Mouse (Mus musculus) ovary, postnatal 36 days (tissue): ENCODE measurements at regions not wholly inside any gene's neighbourhood (a gene's known extent, or its start where the extent isn't known, plus 50 kb on each side); places are given as distances from the start of the nearest gene placed in this dataset.
A peak's percentile ranks its signal among the peaks of the same experiment; 100 is the strongest.

Experiments
- DNase-seq: peaks from one replicate; pipeline ENCODE4 v3.0.0; 2022; ENCODE audit warnings: low spot score, mixed read lengths

DNA sequence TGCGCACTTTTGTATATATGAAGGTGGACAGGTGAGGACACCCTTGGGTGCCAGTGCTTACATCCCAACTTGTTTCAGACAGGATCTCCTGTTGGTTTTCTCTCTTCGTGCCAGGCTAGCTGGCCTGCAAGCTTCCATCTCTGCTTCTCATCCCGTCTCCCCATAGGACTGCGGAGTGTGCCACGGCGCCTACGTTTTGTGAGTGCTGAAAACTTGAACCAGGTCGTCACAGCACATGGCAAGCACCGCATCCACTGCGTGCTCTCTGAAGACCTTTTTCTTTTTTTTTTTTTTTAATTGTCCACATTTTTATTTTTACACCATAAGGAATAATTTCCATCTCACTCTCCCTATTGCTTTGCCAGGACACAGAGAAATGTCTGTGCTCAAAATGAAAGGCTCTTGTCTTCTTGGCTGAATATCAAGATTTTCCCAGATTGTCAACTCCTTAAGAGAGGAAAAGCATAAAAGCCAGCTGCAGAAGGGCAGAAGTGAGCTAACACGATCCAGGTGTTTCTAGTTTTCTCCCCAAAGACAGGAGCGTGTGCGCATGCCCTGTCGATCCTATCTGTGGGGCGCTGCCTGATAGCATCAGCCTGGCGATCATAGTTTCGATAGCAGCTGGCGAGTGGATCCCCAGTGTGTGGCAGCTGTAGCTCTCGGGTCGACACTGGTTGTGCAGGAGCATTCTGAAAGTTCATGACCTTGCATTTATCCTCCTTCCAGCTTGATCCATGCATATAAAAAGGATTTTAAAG lies 326.4 kb upstream of the Ddhd1 start:
- DNase-seq, result no peak

- peak; percentile 24 for DNase-seq
Observed at GRCm38 (mm10) chr14:45992041-45992869, 334.3 kb upstream of the Ddhd1 start.

- no peak for DNase-seq
Observed at GRCm38 (mm10) chr14:45992870-45993135, 334.9 kb upstream of the Ddhd1 start.

- DNase-seq, result peak; percentile 64
Observed at GRCm38 (mm10) chr14:45993669-45994068, 335.7 kb upstream of the Ddhd1 start.

DNA sequence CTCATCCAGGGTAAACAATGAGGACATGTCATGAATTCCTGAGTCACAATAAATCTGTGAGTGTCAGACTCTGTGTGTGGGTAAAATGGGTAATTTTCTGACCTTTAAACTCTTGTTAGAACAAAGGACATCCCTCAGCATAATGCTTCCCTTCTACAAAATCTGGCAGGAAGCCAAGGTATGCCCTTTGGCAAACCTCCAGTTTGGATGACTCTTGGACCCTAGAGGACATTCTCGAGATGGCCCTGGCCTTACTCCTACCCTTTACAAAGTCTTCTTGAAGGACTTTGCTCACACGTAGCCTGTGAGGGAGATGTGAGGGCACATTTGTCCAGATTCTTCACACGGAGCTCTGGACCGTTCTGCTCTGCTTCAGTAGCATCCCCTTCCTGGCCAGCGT lies 338.8 kb upstream of the Ddhd1 start:
- no peak for DNase-seq

GRCm38 (mm10) chr14:46004078-46004477 lies 346.1 kb upstream of the Ddhd1 start:
- DNase-seq, result no peak

GRCm38 (mm10) chr14:46005307-46005706 lies 347.4 kb upstream of the Ddhd1 start:
- DNase-seq, result no peak

- no peak for DNase-seq
Observed at GRCm38 (mm10) chr14:46013232-46013631, 355.3 kb upstream of the Ddhd1 start.

DNA sequence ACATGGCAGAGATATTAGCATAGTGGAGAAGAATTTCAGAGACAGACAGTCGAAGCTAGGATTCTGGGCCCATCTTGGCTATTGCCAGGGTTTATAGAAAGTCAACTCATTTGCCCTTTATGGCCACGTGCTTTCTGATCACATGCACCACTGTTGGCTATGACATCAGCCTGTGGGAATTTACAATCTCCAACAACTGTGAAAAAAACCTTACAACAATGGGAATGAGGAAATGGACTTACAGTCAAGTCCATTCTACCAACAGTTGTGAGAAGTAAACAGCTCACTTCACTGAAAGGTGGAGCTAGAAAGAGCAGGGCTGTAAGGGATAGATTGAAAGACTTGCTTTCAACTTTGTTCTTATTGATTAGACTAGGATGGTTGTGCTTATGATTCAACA lies 356.1 kb upstream of the Ddhd1 start:
- DNase-seq, result no peak

GRCm38 (mm10) chr14:46015682-46016400 lies 357.9 kb upstream of the Ddhd1 start:
- no peak for DNase-seq

DNA sequence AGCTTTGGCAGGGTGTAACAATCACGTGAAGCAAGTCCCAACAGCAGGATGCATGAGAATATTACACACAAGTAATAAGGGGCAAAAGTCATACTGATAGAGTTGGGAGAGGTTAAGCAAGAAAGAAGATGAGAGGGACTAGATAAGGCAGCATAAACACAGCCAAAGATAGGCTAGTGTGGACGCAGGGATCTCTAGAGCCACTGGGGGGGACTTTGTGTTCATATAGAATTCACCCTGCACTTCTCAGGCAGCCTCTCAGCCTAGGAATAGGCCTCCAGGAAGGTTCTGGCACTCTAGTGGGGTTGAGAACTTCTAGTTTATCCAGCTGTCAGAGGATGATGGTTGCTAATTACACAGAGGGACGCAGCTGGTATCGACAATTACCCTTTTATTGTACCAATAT lies 358.8 kb upstream of the Ddhd1 start:
- DNase-seq, result no peak

- DNase-seq, result no peak
Observed at GRCm38 (mm10) chr14:46017286-46017685, 359.3 kb upstream of the Ddhd1 start.

- no peak for DNase-seq
Observed at GRCm38 (mm10) chr14:46017976-46018375, 360.0 kb upstream of the Ddhd1 start.

DNA sequence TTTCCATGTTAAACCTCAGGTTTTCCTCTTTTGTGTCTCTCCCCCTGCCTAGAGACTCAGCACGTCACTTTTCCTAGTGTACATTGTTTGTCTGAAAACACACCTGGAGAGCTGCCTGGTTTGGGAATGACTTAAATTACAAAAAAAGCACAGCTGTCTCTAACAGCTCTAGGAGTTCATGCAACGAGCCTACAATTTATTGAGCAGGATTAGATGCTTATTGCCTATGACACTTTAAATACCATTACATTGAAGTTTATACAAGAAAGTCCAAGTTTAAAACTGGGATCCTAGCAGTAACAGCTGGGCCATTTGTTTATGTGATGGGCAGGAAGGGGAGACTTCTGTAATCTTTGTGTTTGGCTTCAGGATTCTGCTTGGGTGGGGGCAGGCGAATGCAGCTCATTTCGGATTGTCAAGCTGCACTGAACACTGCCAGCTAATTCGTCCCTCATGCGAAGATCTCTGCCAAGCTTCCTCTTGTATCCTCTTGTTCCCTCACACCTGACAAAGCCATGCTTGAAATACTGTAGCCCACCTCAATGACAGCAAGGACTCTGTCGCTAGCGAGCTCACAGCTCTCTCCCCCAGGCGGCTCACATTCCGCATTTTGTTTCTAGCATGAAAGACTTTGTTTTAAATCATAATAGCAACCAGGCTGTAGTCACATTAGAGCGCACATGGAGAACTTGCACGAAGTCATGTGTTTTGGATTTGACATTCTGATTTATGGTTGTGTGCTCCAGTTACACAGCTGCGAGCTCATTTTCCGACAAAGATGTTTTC lies 359.8 kb upstream of the Gm15217 start:
- DNase-seq, result no peak

DNA sequence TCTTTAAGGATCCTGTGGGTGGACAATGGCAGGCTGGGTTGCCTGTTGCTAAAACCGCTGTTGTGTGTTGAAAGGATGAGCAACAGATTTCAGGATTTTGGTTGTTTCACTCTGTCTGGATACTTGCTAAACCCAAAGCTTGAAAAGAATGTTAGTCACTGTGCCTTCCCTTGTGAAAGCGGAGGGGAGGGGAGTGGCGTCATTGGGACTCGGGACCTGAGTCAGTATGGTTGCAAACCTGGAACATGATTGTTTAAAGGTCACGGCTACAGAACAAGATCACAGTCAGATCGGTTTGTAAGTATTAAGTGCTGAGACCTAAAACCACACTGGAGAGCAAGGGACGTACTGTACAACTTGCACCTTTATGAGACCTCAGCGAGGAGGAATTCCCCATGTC lies 344.9 kb upstream of the Gm15217 start:
- DNase-seq, result no peak

DNA sequence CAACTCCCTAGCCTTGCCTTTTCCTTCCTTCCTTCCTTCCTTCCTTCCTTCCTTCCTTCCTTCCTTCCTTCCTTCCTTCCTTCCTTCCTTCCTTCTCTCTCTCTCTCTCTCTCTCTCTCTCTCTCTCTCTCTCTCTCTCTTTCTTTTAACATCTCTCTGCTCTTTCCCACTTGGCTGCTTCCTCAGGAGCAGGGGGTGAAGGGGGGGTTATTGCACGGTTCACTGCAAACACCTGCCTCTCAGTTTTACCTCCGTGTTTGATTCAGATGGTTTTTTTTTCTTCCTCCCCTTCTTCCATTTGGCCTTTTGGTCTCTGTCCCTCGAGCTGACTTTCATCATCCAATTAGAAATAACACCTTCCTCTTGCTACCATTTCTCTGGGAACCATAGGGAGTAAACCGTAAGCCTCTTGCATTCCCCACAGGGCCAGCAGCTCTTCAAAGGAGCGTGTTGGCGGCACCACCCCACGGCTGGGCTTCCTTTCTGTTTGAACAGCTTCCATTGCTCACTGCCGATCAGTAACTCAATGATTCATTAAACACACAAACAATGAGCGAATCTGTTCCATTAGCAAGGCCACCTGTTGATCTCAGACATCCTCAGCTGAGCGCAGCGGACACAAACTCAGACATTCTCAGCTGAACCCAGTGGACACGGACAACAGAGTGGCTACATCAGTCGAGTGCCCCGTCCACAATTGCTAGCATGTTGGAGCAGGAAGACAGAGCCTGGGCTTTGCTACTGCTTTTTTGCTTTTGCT lies 318.4 kb upstream of the Gm15217 start:
- peak; percentile 7 for DNase-seq

- DNase-seq, result no peak
Observed at GRCm38 (mm10) chr14:46067102-46067801, 312.0 kb upstream of the Gm15217 start.

GRCm38 (mm10) chr14:46071244-46071643 lies 308.0 kb upstream of the Gm15217 start:
- DNase-seq, result no peak

DNA sequence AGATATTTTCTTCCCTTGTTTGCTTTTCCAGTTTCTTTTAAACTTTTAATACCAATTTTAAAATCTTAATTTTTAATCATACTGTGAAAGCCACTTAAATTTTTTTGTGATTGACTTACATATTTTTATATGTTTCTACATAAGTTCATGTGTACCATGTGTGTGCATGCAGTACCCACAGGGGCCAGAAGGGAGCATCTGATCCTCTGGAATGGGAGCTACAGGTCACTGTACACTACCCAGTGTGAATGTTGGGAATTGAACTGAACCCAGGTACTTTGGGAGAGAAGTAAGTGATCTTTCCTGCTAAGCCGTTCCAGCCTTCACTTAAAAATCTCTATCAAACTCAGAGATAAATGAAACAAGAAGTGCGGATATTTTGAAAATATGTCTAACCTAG lies 302.5 kb upstream of the Gm15217 start:
- no peak for DNase-seq

GRCm38 (mm10) chr14:46077406-46078131 lies 301.6 kb upstream of the Gm15217 start:
- no peak for DNase-seq
